Mouse (Mus musculus) testis, adult 2 months (tissue): ENCODE results near the gene Olfr771.
"Not testable (repeated sequence)": the region's sequence is repeated elsewhere in the genome, so short reads cannot be mapped to it uniquely, and the experiment has no call there.

Experiments
- CTCF ChIP-seq: fragments of 200-500 bp; IDR thresholded peaks from 2 replicates; pipeline ENCODE4 v1.5.1; 2012; ENCODE audit warnings: low read depth, mild to moderate bottlenecking, inconsistent platforms, low read length, moderate library complexity; ENCODE audit not compliant: control insufficient read depth, insufficient read depth, insufficient replicate concordance
- POLR2A ChIP-seq: fragments of 200-500 bp; IDR thresholded peaks from 2 replicates; pipeline ENCODE4 v1.6.1; 2012; ENCODE audit warnings: low read depth, mild to moderate bottlenecking, inconsistent platforms, low read length, moderate library complexity; ENCODE audit not compliant: control insufficient read depth

DNA sequence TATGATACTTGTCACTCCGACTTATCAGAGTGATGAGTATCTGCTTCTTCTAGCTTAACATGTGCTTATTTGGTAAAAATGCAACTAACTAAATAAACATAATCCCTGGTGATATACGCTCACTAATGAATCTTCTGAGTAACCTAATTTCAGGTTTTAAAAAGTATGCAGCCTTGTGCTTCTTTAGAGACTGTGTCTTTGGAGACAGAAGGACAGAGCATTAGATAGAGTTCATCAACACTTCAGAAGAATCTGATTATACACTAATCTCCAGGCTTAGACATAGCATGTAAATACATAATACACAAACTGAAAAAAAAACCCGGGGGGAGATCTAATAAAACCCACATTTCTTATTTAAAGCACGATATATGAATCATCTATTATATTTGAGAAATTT is 13.3 kb upstream of the Olfr771 start, which contains the start of gene Olfr772:
- TF ChIP-seq POLR2A, CTCF: not testable (repeated sequence)
